In the genomic region with DNA sequence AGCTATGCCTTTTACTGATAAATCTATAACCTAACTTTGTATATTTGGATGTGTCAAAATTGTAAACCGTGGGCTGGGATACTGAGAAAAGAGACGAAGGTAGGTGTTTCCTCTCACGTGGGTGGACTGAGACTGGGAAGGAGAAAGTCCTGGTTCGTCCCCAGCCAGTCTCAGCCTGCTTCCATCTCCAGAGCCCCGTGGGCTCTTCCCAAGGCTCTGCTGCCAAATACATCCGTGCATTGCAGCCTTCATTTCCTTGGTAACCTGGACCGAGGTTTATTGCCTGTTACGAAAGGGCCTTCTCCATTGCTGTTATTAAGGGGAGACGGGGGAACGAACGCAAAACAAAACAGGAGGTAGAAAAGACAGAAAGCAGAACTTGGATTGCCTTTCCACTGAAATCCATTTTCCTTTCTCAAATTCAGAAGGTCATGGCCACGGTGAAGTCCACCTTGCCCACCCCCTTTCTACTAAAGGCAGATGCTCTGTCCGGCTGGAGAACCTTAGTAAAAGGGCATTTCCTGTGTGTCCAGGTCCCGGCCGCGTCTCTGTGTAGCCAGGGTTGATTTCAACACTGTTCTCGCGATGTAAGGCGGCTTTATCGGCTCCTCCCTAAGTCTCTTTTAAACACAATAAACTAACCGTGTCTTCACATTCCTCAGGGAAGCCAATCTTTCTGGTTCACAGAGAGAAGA, we compare ENCODE assay signal across 8 mouse cellular contexts.
DNase-seq lines count a peak whose midpoint lies in the region; ATAC-seq and TF ChIP-seq lines count a peak whose summit lies in the region.

No protein-coding gene starts in this region.

- H3K27ac ChIP-seq in left cerebral cortex, adult 2 months = no peak overlapping the region
- H3K27ac ChIP-seq in embryonic facial prominence, embryonic 15.5 days (replicated peaks) = no peak overlapping the region
- H3K27ac ChIP-seq in intestine, postnatal 0 days (ENCODE audit: low read depth, low read length) = peak overlapping the region; percentile 23; the same call in 1 of the 2 replicates

- H3K4me1 ChIP-seq in embryonic facial prominence, embryonic 15.5 days = no peaks in the 10 kb centered on the region
- H3K4me1 ChIP-seq in intestine, postnatal 0 days (replicated peaks; ENCODE audit: control insufficient read depth, insufficient read depth, low read length) = no peaks in the 10 kb centered on the region

- H3K9ac ChIP-seq in embryonic facial prominence, embryonic 15.5 days = no peak overlapping the region
- peak overlapping the region; percentile 34; the same call in 1 of the 2 replicates for H3K9ac ChIP-seq in intestine, postnatal 0 days (ENCODE audit: low read depth, low read length)

- intact Hi-C loops in left cerebral cortex, adult 2 months (cut with DNase I) = no loop called here

- no peaks in the 10 kb centered on the region for H3K9me3 ChIP-seq in embryonic facial prominence, embryonic 15.5 days (replicated peaks)
- no peaks in the 10 kb centered on the region for H3K9me3 ChIP-seq in intestine, postnatal 0 days (ENCODE audit: control insufficient read depth)

- peak overlapping the region; percentile 18; the same call in 1 of the 2 replicates for H3K4me2 ChIP-seq in embryonic facial prominence, embryonic 15.5 days (replicated peaks)
- peak overlapping the region; percentile 62 for H3K4me2 ChIP-seq in intestine, postnatal 0 days (replicated peaks; ENCODE audit: low read depth)

- ATAC-seq in embryonic facial prominence, embryonic 15.5 days (ENCODE audit: insufficient number of reproducible peaks, low FRiP score, low TSS enrichment, low read depth) = no peak
- no peak for ATAC-seq in intestine, postnatal 0 days

- TF ChIP-seq CTCF in left cerebral cortex, adult 2 months (IDR thresholded peaks at IDR 0.05) = no peak
- TF ChIP-seq CTCF in intestine, postnatal 0 days (IDR thresholded peaks at IDR 0.05; ENCODE audit: low read depth) = no peak

- DNase-seq in left cerebral cortex, adult 2 months (ENCODE audit: extremely low spot score in 1 of 2, low spot score in 2 of 2) = no peak
- DNase-seq in left cerebral cortex, adult 8-10 months (ENCODE audit: low spot score in 2 of 2) = no peak
- DNase-seq in lung, postnatal 10 days = peak; percentile 35
- peak; percentile 17 for DNase-seq in testis, postnatal 14 days (ENCODE audit: low spot score)
- DNase-seq in left cerebral cortex, adult 9 months (ENCODE audit: low spot score in 2 of 2) = no peak
- DNase-seq in layer of hippocampus, postnatal 14 days (ENCODE audit: low spot score in 2 of 2) = no peak

- H3K27me3 ChIP-seq in embryonic facial prominence, embryonic 15.5 days = no peaks in the 10 kb centered on the region
- H3K27me3 ChIP-seq in intestine, postnatal 0 days (replicated peaks; ENCODE audit: control insufficient read depth, insufficient read depth, low read length) = no peaks in the 10 kb centered on the region

- 66% methylated on average over 21 of the region's 21 CpGs for WGBS in embryonic facial prominence, embryonic 15.5 days
- WGBS in intestine, postnatal 0 days = 20% methylated on average over 21 of the region's 21 CpGs

- no peaks in the 10 kb centered on the region for H3K36me3 ChIP-seq in embryonic facial prominence, embryonic 15.5 days
- H3K36me3 ChIP-seq in intestine, postnatal 0 days (ENCODE audit: control insufficient read depth, insufficient read depth) = no peaks in the 10 kb centered on the region

- H3K4me3 ChIP-seq in left cerebral cortex, adult 2 months = peak overlapping the region; percentile 27
- H3K4me3 ChIP-seq in embryonic facial prominence, embryonic 15.5 days (replicated peaks) = peak overlapping the region; percentile 15
- peak overlapping the region; percentile 35 for H3K4me3 ChIP-seq in intestine, postnatal 0 days (ENCODE audit: low read depth, low read length)

Comparison
In these comparisons a context has a peak if more than half of its experiments do, and no peak if none do; other contexts are left out.
1. DNase-seq: peak in lung, postnatal 10 days (single experiment) and testis, postnatal 14 days (single experiment); none in left cerebral cortex, adult 2 months (0 of 2), left cerebral cortex, adult 8-10 months (0 of 2), left cerebral cortex, adult 9 months (0 of 2) and layer of hippocampus, postnatal 14 days (0 of 2).
2. Peak in every context shown above with its lines, with median percentiles within 50 percentile points of each other: H3K4me3 ChIP-seq.